Mouse (Mus musculus): ENCODE measurements around the gene B3gnt7.

GRCm38 (mm10) chr1:86300731-86301130 is 1.9 kb upstream of the B3gnt7 start:
- TF ChIP-seq POLR2A (IDR thresholded peaks at IDR 0.05; ENCODE audit: borderline replicate concordance, extremely low read depth, low read depth, low read length) (no peak), CTCF (IDR thresholded peaks at IDR 0.05; ENCODE audit: insufficient read depth, low read length) (no peak)
